Mouse (Mus musculus) lung, embryonic 15.5 days (tissue): ENCODE results near the gene Usp39. TPM values are rescaled to one million over a fixed set of nuclear protein-coding genes. Genes with fewer than 3 reads are reported as not detected.

Experiments used
- ATAC-seq: fragments of 200-750 bp; cut with Nextera tagmentation; 2 replicates; pipeline ENCODE4 v1.8.0; 2017; ENCODE audit warnings: moderate number of reproducible peaks, borderline replicate concordance; ENCODE audit not compliant: low FRiP score, low TSS enrichment; ENCODE audit errors: extremely low read depth
- H3K27ac ChIP-seq: fragments of 300-500 bp; sonication (generic); 2 replicates; pipeline ENCODE4 v1.5.1; 2015; ENCODE audit warnings: moderate library complexity, mild to moderate bottlenecking, inconsistent platforms
- H3K27me3 ChIP-seq: fragments of 300-500 bp; sonication (generic); 2 replicates; pipeline ENCODE4 v1.6.1; 2015; ENCODE audit warnings: inconsistent platforms
- H3K36me3 ChIP-seq: fragments of 300-500 bp; sonication (generic); 2 replicates; pipeline ENCODE4 v1.6.1; 2015; ENCODE audit warnings: inconsistent platforms
- H3K4me1 ChIP-seq: fragments of 300-500 bp; sonication (generic); 2 replicates; pipeline ENCODE4 v1.6.1; 2015; ENCODE audit warnings: inconsistent platforms
- H3K4me2 ChIP-seq: fragments of 300-500 bp; sonication (generic); 2 replicates; pipeline ENCODE4 v1.6.1; 2015; ENCODE audit warnings: inconsistent platforms, mild to moderate bottlenecking, moderate library complexity
- H3K4me3 ChIP-seq: fragments of 300-500 bp; sonication (generic); 2 replicates; pipeline ENCODE4 v1.5.1; 2015; ENCODE audit warnings: mild to moderate bottlenecking, inconsistent platforms
- H3K9ac ChIP-seq: fragments of 300-500 bp; sonication (generic); 2 replicates; pipeline ENCODE4 v1.6.1; 2015; ENCODE audit warnings: inconsistent platforms
- H3K9me3 ChIP-seq: fragments of 300-500 bp; sonication (generic); 2 replicates; pipeline ENCODE4 v1.6.1; 2016; ENCODE audit warnings: inconsistent platforms
- WGBS: fragments of 180-500 bp; shearing (Covaris S2); methylation state at CpG from one replicate; pipeline ENCODE4 v1.1.7; 2015; 5-methylcytosine and 5-hydroxymethylcytosine counted together
- polyA plus RNA-seq: library from polyadenylated mRNA; unstranded; fragments of >200 nt; fragmentation: Nextera tagmentation; extraction: Ambion mirVana; gene quantifications from 2 replicates; pipeline ENCODE4 v1.2.1, GENCODE M21; 2015

The Usp39 gene
- 45.1 and 49.6 TPM in 2 replicates for polyA plus RNA-seq

- Histone ChIP-seq H3K4me1 (peaks cover 49% of the 10 kb centered on the region), H3K36me3 (peaks cover 17% of the 10 kb centered on the region), H3K9me3 (no peaks in the 10 kb centered on the region), H3K4me3 (peak within 1 kb of the TSS; percentile 97), H3K9ac (peak within 1 kb of the TSS; percentile 91), H3K27ac (peak within 1 kb of the TSS; percentile 76), H3K27me3 (no peaks in the 10 kb centered on the region), H3K4me2 (peak within 1 kb of the TSS; percentile 83)
- under 1% methylated on average over 30 of the region's 30 CpGs for WGBS
- ATAC-seq, result peak; percentile 86
These were observed at the start of gene Usp39 for GRCm38 (mm10) chr6:72345074-72345567. Gene Usp39, minus strand, starts transcription at chr6:72345184.

- Histone ChIP-seq H3K36me3 (peaks cover 5% of the 10 kb centered on the region; the same call in 1 of the 2 replicates), H3K27me3 (no peaks in the 10 kb centered on the region), H3K27ac (0 out of 2 replicates have a peak overlapping the region, but pooled peaks have one; percentile 4), H3K4me2 (no peak overlapping the region), H3K4me1 (peaks cover 34% of the 10 kb centered on the region), H3K4me3 (no peak overlapping the region), H3K9me3 (no peaks in the 10 kb centered on the region), H3K9ac (no peak overlapping the region)
- no peak for ATAC-seq
- 95% methylated on average over 5 of the region's 5 CpGs for WGBS
These were observed 47.4 kb upstream of the Usp39 start for GRCm38 (mm10) chr6:72392341-72392740.

- ATAC-seq, result peak; percentile 62
These were observed 46.0 kb upstream of the Usp39 start for GRCm38 (mm10) chr6:72390795-72391521.

GRCm38 (mm10) chr6:72389941-72390771 lies 45.2 kb upstream of the Usp39 start, which contains the start of gene Vamp8:
Gene Vamp8, minus strand, starts transcription at chr6:72390703.
- peak within 1 kb of the TSS; percentile 60 for H3K4me3 ChIP-seq
- peak within 1 kb of the TSS; percentile 98 for H3K27ac ChIP-seq
- no peaks in the 10 kb centered on the region for H3K9me3 ChIP-seq
- peak; percentile 73 for ATAC-seq
- H3K9ac ChIP-seq, result peak within 1 kb of the TSS; percentile 67
- H3K4me1 ChIP-seq, result peaks cover 34% of the 10 kb centered on the region
- H3K36me3 ChIP-seq, result peaks cover 21% of the 10 kb centered on the region
- H3K27me3 ChIP-seq, result no peaks in the 10 kb centered on the region
- under 1% methylated on average over 33 of the region's 33 CpGs for WGBS
- peak within 1 kb of the TSS; percentile 72 for H3K4me2 ChIP-seq

More at GRCm38 (mm10) chr6:72390795-72391521, 46.0 kb upstream of the Usp39 start:
- peak overlapping the region; percentile 60 for H3K4me3 ChIP-seq
- peak overlapping the region; percentile 67 for H3K9ac ChIP-seq
- H3K4me2 ChIP-seq, result peak overlapping the region; percentile 72
- H3K9me3 ChIP-seq, result no peaks in the 10 kb centered on the region
- H3K36me3 ChIP-seq, result peaks cover 13% of the 10 kb centered on the region
- WGBS, result 9% methylated on average over 12 of the region's 12 CpGs
- H3K27me3 ChIP-seq, result no peaks in the 10 kb centered on the region
- peak overlapping the region; percentile 98 for H3K27ac ChIP-seq
- peaks cover 34% of the 10 kb centered on the region for H3K4me1 ChIP-seq

GRCm38 (mm10) chr6:72389471-72389940 lies 44.5 kb upstream of the Usp39 start:
- Histone ChIP-seq H3K4me2 (peak overlapping the region; percentile 72), H3K27me3 (no peaks in the 10 kb centered on the region), H3K9me3 (no peaks in the 10 kb centered on the region), H3K36me3 (peaks cover 26% of the 10 kb centered on the region), H3K27ac (peak overlapping the region; percentile 98), H3K9ac (peak overlapping the region; percentile 67), H3K4me3 (peak overlapping the region; percentile 60), H3K4me1 (peaks cover 34% of the 10 kb centered on the region)
- peak; percentile 56; the same call in 1 of the 2 replicates for ATAC-seq
- WGBS, result 7% methylated on average over 13 of the region's 13 CpGs

- peak overlapping the region; percentile 60 for H3K4me3 ChIP-seq
- H3K9me3 ChIP-seq, result no peaks in the 10 kb centered on the region
- H3K27me3 ChIP-seq, result no peaks in the 10 kb centered on the region
- no peak overlapping the region for H3K9ac ChIP-seq
- peak overlapping the region; percentile 72 for H3K4me2 ChIP-seq
- no peak for ATAC-seq
- peaks cover 34% of the 10 kb centered on the region for H3K4me1 ChIP-seq
- peak overlapping the region; percentile 98 for H3K27ac ChIP-seq
- 62% methylated on average over 6 of the region's 6 CpGs for WGBS
- H3K36me3 ChIP-seq, result peaks cover 26% of the 10 kb centered on the region
These were observed 43.9 kb upstream of the Usp39 start for GRCm38 (mm10) chr6:72388791-72389329.

- WGBS, result 65% methylated on average over 10 of the region's 10 CpGs
These were observed 43.3 kb upstream of the Usp39 start for GRCm38 (mm10) chr6:72388266-72388665.

GRCm38 (mm10) chr6:72387816-72388215 lies 42.8 kb upstream of the Usp39 start:
- ATAC-seq, result no peak
- Histone ChIP-seq H3K4me1 (peaks cover 34% of the 10 kb centered on the region), H3K9me3 (no peaks in the 10 kb centered on the region), H3K27ac (no peak overlapping the region), H3K4me2 (no peak overlapping the region), H3K9ac (no peak overlapping the region), H3K36me3 (peaks cover 26% of the 10 kb centered on the region), H3K27me3 (no peaks in the 10 kb centered on the region), H3K4me3 (no peak overlapping the region)
- WGBS, result 88% methylated on average over 3 of the region's 3 CpGs

More at GRCm38 (mm10) chr6:72388266-72388665, 43.3 kb upstream of the Usp39 start:
- no peaks in the 10 kb centered on the region for H3K9me3 ChIP-seq
- no peak for ATAC-seq
- peaks cover 26% of the 10 kb centered on the region for H3K36me3 ChIP-seq
- no peak overlapping the region for H3K9ac ChIP-seq
- peaks cover 34% of the 10 kb centered on the region for H3K4me1 ChIP-seq
- H3K27ac ChIP-seq, result no peak overlapping the region
- H3K27me3 ChIP-seq, result no peaks in the 10 kb centered on the region
- H3K4me2 ChIP-seq, result peak overlapping the region; percentile 72; the same call in 1 of the 2 replicates
- no peak overlapping the region for H3K4me3 ChIP-seq

GRCm38 (mm10) chr6:72386561-72386960 lies 41.6 kb upstream of the Usp39 start:
- ATAC-seq, result no peak
- no peak overlapping the region for H3K9ac ChIP-seq
- peaks cover 26% of the 10 kb centered on the region for H3K36me3 ChIP-seq
- 89% methylated on average over 2 of the region's 2 CpGs for WGBS
- no peaks in the 10 kb centered on the region for H3K27me3 ChIP-seq
- no peak overlapping the region for H3K27ac ChIP-seq
- no peak overlapping the region for H3K4me3 ChIP-seq
- peaks cover 31% of the 10 kb centered on the region for H3K4me1 ChIP-seq
- no peaks in the 10 kb centered on the region for H3K9me3 ChIP-seq
- H3K4me2 ChIP-seq, result no peak overlapping the region

GRCm38 (mm10) chr6:72385258-72385657 lies 40.3 kb upstream of the Usp39 start:
- no peak for ATAC-seq
- Histone ChIP-seq H3K27ac (no peak overlapping the region), H3K9ac (no peak overlapping the region), H3K27me3 (no peaks in the 10 kb centered on the region), H3K4me3 (no peak overlapping the region), H3K36me3 (peaks cover 26% of the 10 kb centered on the region), H3K4me2 (no peak overlapping the region), H3K9me3 (no peaks in the 10 kb centered on the region), H3K4me1 (peaks cover 24% of the 10 kb centered on the region)
- 66% methylated on average over 4 of the region's 4 CpGs for WGBS

- H3K27me3 ChIP-seq, result no peaks in the 10 kb centered on the region
- no peak overlapping the region for H3K4me2 ChIP-seq
- ATAC-seq, result no peak
- no peak overlapping the region for H3K27ac ChIP-seq
- WGBS, result 90% methylated on average over 7 of the region's 7 CpGs
- no peak overlapping the region for H3K9ac ChIP-seq
- H3K9me3 ChIP-seq, result no peaks in the 10 kb centered on the region
- H3K36me3 ChIP-seq, result peaks cover 26% of the 10 kb centered on the region
- no peak overlapping the region for H3K4me3 ChIP-seq
- H3K4me1 ChIP-seq, result peaks cover 18% of the 10 kb centered on the region
These were observed 39.0 kb upstream of the Usp39 start for GRCm38 (mm10) chr6:72383952-72384351.
